Mouse (Mus musculus) stomach, embryonic 14.5 days (tissue): ENCODE results near the gene Zfp119a. TPM values are rescaled to one million over a fixed set of nuclear protein-coding genes. Genes with fewer than 3 reads are reported as not detected.
A peak's percentile ranks its signal among the peaks of the same experiment; 100 is the strongest.
"Not testable (repeated sequence)": the region's sequence is repeated elsewhere in the genome, so short reads cannot be mapped to it uniquely, and the experiment has no call there.

Experiments used
- ATAC-seq: fragments of 200-750 bp; cut with Nextera tagmentation; 2 replicates; pipeline ENCODE4 v1.8.0; 2017; ENCODE audit warnings: low read depth, moderate TSS enrichment; ENCODE audit not compliant: insufficient number of reproducible peaks, insufficient read depth, low FRiP score
- H3K27ac ChIP-seq: fragments of 300-500 bp; sonication (generic); 2 replicates; pipeline ENCODE4 v1.5.1; 2014; ENCODE audit warnings: mild to moderate bottlenecking, low read length, moderate library complexity, mixed read lengths
- H3K27me3 ChIP-seq: fragments of 300-500 bp; sonication (generic); 2 replicates; pipeline ENCODE4 v1.6.1; 2014; ENCODE audit warnings: low read length, control low read depth, mixed read lengths; ENCODE audit not compliant: control insufficient read depth, insufficient read depth
- H3K36me3 ChIP-seq: fragments of 300-500 bp; sonication (generic); 2 replicates; pipeline ENCODE4 v1.6.1; 2014; ENCODE audit warnings: mild to moderate bottlenecking, control low read depth, low read length, moderate library complexity, mixed read lengths; ENCODE audit not compliant: control insufficient read depth, insufficient read depth
- H3K4me1 ChIP-seq: fragments of 300-500 bp; sonication (generic); 2 replicates; pipeline ENCODE4 v1.6.1; 2014; ENCODE audit warnings: low read length, control low read depth, mixed read lengths; ENCODE audit not compliant: control insufficient read depth, insufficient read depth
- H3K4me2 ChIP-seq: fragments of 300-500 bp; sonication (generic); replicated peaks from 2 replicates; pipeline ENCODE4 v1.6.1; 2014; ENCODE audit warnings: low read depth, low read length, control low read depth
- H3K4me3 ChIP-seq: fragments of 300-500 bp; sonication (generic); 2 replicates; pipeline ENCODE4 v1.5.1; 2014; ENCODE audit warnings: low read depth, low read length, control low read depth
- H3K9ac ChIP-seq: fragments of 300-500 bp; sonication (generic); replicated peaks from 2 replicates; pipeline ENCODE4 v1.6.1; 2014; ENCODE audit warnings: low read depth, mild to moderate bottlenecking, control low read depth, low read length, moderate library complexity, mixed read lengths
- H3K9me3 ChIP-seq: fragments of 300-500 bp; sonication (generic); 2 replicates; pipeline ENCODE4 v1.6.1; 2016; ENCODE audit warnings: low read depth, low read length, control low read depth; ENCODE audit not compliant: control insufficient read depth
- WGBS: fragments of 180-500 bp; shearing (Covaris S2); extraction: QIAGEN DNeasy Blood & Tissue Kit; methylation state at CpG from one replicate; pipeline ENCODE4 v1.1.7; 2014; 5-methylcytosine and 5-hydroxymethylcytosine counted together
- polyA plus RNA-seq: library from polyadenylated mRNA; unstranded; fragments of >200 nt; fragmentation: Nextera tagmentation; extraction: Ambion mirVana; gene quantifications from 2 replicates; pipeline ENCODE4 v1.2.1, GENCODE M21; 2014

Zfp119a gene
- polyA plus RNA-seq, 1 experiment from 2014 or later: 12.5 TPM

GRCm38 (mm10) chr17:55878282-55878635 lies 471 bp downstream of the Zfp119a start:
- H3K4me1 ChIP-seq, H3K36me3 ChIP-seq, ATAC-seq, H3K27me3 ChIP-seq, H3K9me3 ChIP-seq: not testable (repeated sequence)
- Histone ChIP-seq H3K4me3 (peak overlapping the region; percentile 39), H3K27ac (peak overlapping the region; percentile 84; the same call in 1 of the 2 replicates), H3K4me2 (peak overlapping the region; percentile 52), H3K9ac (peak overlapping the region; percentile 46)
- 0% methylated on average over 6 of the region's 8 CpGs for WGBS

GRCm38 (mm10) chr17:55877184-55877583 lies 1.5 kb downstream of the Zfp119a start:
- Histone ChIP-seq H3K4me1 (0 out of 2 replicates have a peak, but pooled peaks cover 4% of the 10 kb centered on the region), H3K36me3 (no peaks in the 10 kb centered on the region), H3K27ac (no peak overlapping the region), H3K9ac (no peak overlapping the region), H3K27me3 (no peaks in the 10 kb centered on the region), H3K4me2 (peak overlapping the region; percentile 52; the same call in 1 of the 2 replicates), H3K4me3 (no peak overlapping the region), H3K9me3 (no peaks in the 10 kb centered on the region)
- 87% methylated on average over 4 of the region's 4 CpGs for WGBS
- no peak for ATAC-seq

GRCm38 (mm10) chr17:55843067-55843466 lies 35.7 kb downstream of the Zfp119a start:
- Histone ChIP-seq H3K27me3 (no peaks in the 10 kb centered on the region), H3K4me1 (no peaks in the 10 kb centered on the region), H3K9me3 (no peaks in the 10 kb centered on the region), H3K9ac (no peak overlapping the region), H3K4me2 (no peak overlapping the region), H3K27ac (no peak overlapping the region), H3K36me3 (no peaks in the 10 kb centered on the region), H3K4me3 (no peak overlapping the region)
- WGBS: 92% methylated on average over 4 of the region's 4 CpGs
- no peak for ATAC-seq

GRCm38 (mm10) chr17:55821566-55821965 lies 57.2 kb downstream of the Zfp119a start:
- no peak overlapping the region for H3K9ac ChIP-seq
- 82% methylated on average over 1 of the region's 1 CpGs for WGBS
- no peaks in the 10 kb centered on the region for H3K36me3 ChIP-seq
- H3K9me3 ChIP-seq: no peaks in the 10 kb centered on the region
- H3K4me3 ChIP-seq: no peak overlapping the region
- no peaks in the 10 kb centered on the region for H3K4me1 ChIP-seq
- no peaks in the 10 kb centered on the region for H3K27me3 ChIP-seq
- ATAC-seq: no peak
- H3K4me2 ChIP-seq: no peak overlapping the region
- H3K27ac ChIP-seq: no peak overlapping the region

GRCm38 (mm10) chr17:55816853-55817252 lies 61.9 kb downstream of the Zfp119a start:
- WGBS: 88% methylated on average over 4 of the region's 4 CpGs
- no peak overlapping the region for H3K27ac ChIP-seq
- H3K4me1 ChIP-seq: no peaks in the 10 kb centered on the region
- no peak overlapping the region for H3K4me2 ChIP-seq
- H3K36me3 ChIP-seq: no peaks in the 10 kb centered on the region
- no peaks in the 10 kb centered on the region for H3K27me3 ChIP-seq
- no peak overlapping the region for H3K4me3 ChIP-seq
- no peak for ATAC-seq
- no peak overlapping the region for H3K9ac ChIP-seq
- no peaks in the 10 kb centered on the region for H3K9me3 ChIP-seq

Other genes starting within 250 kb of the Zfp119a start
- 9.9 and 11.2 TPM in 2 replicates for gene Pot1b, start 166.3 kb downstream of the Zfp119a start, polyA plus RNA-seq
- gene Adgre4, start 128.9 kb downstream of the Zfp119a start, polyA plus RNA-seq: 0.35 and 0.56 TPM in 2 replicates
- 15.3 and 17.2 TPM in 2 replicates for gene Zfp959, start 13.2 kb upstream of the Zfp119a start, polyA plus RNA-seq
- gene Zfp119b, start 70.6 kb upstream of the Zfp119a start, polyA plus RNA-seq: 4.6 and 7.7 TPM in 2 replicates
- 2.7 and 3.1 TPM in 2 replicates for gene Ebi3, start 73.7 kb upstream of the Zfp119a start, polyA plus RNA-seq
- gene Yju2, start 80.2 kb upstream of the Zfp119a start, polyA plus RNA-seq: 20.8 and 21.8 TPM in 2 replicates
- gene Shd, start 91.5 kb upstream of the Zfp119a start, polyA plus RNA-seq: 12.1 and 16.6 TPM in 2 replicates
- 13.7 and 17.6 TPM in 2 replicates for gene Fsd1, start 107.6 kb upstream of the Zfp119a start, polyA plus RNA-seq
- 19.7 and 23.8 TPM in 2 replicates for gene Stap2, start 126.7 kb upstream of the Zfp119a start, polyA plus RNA-seq
- 97.9 and 102 TPM in 2 replicates for gene Mpnd, start 126.8 kb upstream of the Zfp119a start, polyA plus RNA-seq
- gene Sh3gl1, start 157.7 kb upstream of the Zfp119a start, polyA plus RNA-seq: 127 and 136 TPM in 2 replicates
- gene Chaf1a, start 161.5 kb upstream of the Zfp119a start, polyA plus RNA-seq: 19.2 and 19.6 TPM in 2 replicates
- gene Ubxn6, start 196.1 kb upstream of the Zfp119a start, polyA plus RNA-seq: 41.5 and 41.9 TPM in 2 replicates
- gene Hdgfl2, start 200.7 kb upstream of the Zfp119a start, polyA plus RNA-seq: 94.8 and 96.5 TPM in 2 replicates
- gene Plin4, start 230.9 kb upstream of the Zfp119a start, polyA plus RNA-seq: 0.15 and 0.27 TPM in 2 replicates
- gene Plin5, start 238.7 kb upstream of the Zfp119a start, polyA plus RNA-seq: 0.53 and 0.64 TPM in 2 replicates
- gene Lrg1, start 243.1 kb upstream of the Zfp119a start, polyA plus RNA-seq: 0.18 TPM in 1 of 2 replicates, not detected in the other